Mouse (Mus musculus): ENCODE measurements around the gene Btg1.

Gene Btg1

DNA sequence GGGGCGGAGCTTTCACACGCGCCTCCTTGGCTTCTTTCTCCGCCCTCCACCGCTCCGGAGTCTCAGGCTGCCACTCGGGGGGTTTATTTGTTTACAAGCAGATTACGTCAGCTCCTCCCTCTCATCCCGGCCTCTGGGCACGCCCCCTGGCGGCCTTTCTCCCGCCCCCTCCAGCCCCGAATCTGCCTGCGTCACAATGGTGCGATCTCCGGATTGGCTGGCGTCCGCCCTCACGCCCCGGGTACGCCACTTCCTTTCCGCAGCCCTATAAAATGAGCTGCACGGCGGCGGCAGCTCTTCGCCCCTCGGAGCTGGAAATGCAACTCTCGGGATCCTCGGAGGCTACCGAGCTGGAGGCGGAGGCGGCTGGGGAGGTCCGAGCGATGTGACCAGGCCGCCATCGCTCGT lies at the start of gene Btg1:
Btg1 (plus strand) TSS at position 298 of the 408 bp plus-strand sequence.
- in situ Hi-C loops (cut with MboI, MseI): loop anchor here (25.0 kb wide), 1 partner anchor 229 kb away; no protein-coding TSS in a partner anchor

DNA sequence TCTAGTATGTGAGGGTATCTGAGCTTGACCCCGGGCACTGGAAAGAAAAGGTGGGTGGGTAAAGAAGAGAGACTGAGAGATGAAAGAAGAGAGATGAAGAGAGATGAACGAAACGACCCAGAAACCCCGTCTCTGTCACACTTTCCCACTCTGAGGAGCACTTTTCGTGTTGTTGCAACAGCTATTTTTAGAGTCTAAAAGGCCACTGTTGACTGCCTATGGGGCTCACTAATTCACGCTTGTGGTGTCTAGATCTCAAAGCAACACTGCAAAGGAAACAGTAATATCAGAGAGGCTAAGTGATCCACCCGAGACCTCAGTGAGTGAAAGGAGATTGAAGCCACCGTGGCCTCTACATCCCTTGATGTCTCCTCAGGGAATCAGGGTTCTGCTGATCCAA lies 47.3 kb upstream of the Btg1 start:
- in situ Hi-C loops (cut with MboI, MseI): no loop called here

DNA sequence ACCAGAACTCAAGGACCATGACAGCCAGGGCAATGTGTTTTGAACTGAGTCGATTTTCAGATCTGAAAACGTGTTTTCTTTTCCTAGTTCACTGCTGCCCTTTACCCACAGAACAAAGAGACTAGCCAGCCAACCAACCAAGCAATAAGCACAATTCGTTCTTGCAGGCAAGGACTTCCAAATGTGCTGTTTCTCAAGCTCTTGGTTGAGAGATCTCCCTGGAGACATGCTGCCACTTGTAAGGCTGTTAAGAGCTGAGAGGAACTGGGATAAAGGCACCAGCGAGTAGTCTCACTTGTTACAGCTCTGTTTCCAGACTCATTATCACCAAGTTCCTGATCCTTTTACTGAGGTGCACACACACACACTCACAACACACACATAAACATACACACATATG lies 45.6 kb upstream of the Btg1 start:
- in situ Hi-C loops (cut with MboI, MseI): loop anchor here (5.0 to 10.0 kb wide), 2 partner anchors 36 to 626 kb away; partner anchors contain the start of gene Eea1

DNA sequence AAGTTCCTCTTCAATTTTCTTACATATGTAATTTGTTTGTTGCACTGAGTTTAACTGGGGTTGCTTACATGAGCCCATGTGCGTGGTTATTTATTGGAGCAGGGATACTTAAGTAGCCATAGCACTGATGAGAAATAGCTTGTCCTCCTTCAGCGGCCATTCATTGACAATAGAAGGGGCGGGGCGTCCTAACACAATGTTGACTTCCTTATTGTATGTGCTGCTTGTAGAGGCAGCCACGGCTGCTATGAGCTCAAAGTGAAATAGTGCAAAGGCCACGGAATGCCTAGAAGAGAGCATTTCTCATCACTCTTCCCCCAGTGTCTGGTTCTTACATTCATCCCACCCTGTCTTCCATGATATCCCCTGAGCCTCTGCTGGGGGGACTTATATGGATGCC lies 42.0 kb upstream of the Btg1 start:
- in situ Hi-C loops (cut with MboI, MseI): loop anchor here (5.0 to 10.0 kb wide), 2 partner anchors 33 to 630 kb away; partner anchors contain the start of gene Eea1

DNA sequence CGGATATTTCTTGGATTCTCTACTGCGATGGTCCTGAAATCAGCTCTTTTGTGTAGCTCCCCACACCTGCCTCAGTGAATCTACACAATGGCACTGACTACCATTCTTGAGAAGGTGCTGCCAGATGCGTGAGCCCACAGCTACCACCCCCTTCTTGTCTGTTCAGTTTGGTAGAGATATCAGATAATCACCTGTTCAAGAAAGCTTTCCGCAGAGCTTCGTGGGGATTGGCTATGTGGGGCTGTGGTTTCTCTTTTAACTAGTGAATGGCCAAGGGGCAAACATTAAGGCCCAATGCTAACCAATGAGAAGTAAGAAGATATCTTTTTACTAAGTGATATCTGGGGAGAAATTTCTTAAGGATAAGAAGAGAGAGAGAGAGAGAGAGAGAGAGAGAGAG lies 41.5 kb upstream of the Btg1 start:
- in situ Hi-C loops (cut with MboI, MseI): loop anchor here (10.0 kb wide), 1 partner anchor 631 kb away; the partner anchor contains the start of gene Eea1

DNA sequence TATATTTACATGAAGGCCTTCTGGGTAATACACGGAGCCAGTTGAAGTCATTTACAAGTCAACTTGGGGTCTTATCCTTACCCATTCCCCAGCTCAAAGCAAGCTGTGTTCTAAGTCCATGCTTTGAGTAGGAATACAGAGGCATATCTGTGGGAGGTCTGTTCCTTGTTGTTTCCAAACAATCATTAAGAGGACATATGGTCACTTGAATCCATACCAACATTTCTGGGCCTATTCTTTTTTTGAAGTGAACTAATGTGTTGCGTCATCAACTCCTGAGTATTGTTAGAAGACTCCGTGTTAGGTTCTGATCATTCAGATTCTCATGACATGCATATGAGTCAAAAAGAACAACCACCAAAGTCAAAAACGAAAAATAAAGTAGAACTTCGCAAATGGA lies 37.9 kb upstream of the Btg1 start:
- in situ Hi-C loops (cut with MboI, MseI): loop anchor here (10.0 kb wide), 1 partner anchor 634 kb away; the partner anchor contains the start of gene Eea1

DNA sequence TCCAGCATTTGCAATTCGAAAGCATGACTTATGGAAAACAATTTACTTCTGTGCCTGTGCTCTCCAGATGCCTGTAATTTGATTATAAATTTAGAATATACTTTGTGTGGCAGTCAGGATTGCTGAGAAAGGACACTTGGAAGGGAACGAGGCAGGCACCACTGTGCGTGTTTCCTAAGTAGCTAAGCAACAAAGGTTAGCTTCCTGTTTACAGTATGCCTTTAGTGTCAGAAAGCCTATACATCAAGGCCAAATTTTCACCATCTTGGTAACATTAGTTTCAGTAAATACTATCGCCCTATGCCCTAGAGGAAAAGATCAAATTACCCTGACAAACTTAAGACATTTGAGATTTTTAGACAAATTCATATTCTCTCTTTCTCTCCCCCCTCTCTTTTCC lies 37.4 kb upstream of the Btg1 start:
- in situ Hi-C loops (cut with MboI, MseI): loop anchor here (10.0 kb wide), 1 partner anchor 635 kb away; the partner anchor contains the start of gene Eea1

DNA sequence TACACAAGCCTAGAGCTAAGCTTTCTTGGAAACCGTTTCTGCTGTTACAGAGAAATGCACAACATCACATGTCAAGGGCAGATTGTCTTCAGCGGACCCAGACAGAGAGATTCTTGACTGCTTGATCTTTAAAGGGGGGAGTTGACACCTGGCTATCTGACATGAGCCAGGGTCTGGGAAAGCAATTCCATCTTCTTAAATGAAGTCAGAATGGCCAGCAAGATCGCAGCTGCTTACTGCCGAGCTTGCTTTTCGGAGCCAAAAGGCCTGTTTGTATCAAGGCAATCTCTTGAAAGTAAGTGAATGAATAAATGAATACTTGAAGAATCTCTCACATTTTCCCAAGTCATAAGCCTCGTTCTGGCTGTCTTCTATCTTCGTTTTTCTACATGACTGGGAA lies 36.6 kb upstream of the Btg1 start:
- in situ Hi-C loops (cut with MboI, MseI): no loop called here

DNA sequence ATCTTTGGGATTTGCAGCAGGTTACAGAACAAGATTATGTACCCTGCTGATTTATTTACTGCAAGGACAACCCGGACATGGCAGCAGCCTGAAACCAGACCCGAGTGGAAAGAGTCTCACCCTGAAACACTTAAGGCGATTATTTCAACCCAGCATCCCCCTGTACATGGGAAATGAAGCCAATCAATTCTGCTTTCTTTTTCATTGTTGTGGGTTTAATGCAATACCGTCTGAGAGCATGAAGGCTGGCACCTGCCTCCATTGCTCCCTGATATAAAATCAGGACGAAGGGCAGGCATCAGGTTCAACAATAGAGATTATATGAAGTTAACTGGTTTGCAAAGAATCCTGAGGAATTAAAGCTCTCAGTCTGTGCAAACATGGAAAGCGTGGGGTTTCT lies 35.6 kb upstream of the Btg1 start:
- in situ Hi-C loops (cut with MboI, MseI): no loop called here

DNA sequence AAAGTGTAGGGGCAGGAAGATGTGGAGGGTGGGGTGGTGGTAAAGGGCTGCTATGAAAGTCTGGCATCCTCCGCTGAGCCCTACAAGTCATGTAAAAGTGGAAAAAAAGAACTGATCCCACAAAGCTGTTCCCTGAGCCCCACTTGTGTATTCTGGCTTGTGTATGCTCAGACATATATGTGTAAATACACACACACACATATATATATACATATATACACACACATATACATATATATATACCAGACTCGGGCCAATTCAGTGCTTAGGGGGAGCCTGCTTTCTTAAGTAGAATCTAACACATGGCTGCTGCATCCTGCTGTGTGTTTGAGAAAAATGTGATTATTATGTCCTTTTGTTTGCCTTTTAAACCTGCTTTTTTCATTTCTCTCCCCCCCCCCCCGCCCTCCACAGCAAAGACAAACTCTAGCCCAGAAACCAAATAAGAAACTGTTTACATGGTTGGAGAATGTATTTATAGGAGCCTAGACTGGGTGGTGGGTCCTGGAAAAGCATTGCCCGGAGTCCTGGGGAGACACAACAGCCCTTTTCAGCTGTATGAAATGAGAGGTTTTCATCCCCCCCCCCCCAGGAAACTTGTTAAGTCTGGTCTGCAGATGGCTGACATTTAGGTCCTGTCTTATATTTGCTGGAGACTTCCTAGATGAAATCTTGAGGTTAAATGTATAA lies 30.5 kb upstream of the Btg1 start:
- in situ Hi-C loops (cut with MboI, MseI): no loop called here

DNA sequence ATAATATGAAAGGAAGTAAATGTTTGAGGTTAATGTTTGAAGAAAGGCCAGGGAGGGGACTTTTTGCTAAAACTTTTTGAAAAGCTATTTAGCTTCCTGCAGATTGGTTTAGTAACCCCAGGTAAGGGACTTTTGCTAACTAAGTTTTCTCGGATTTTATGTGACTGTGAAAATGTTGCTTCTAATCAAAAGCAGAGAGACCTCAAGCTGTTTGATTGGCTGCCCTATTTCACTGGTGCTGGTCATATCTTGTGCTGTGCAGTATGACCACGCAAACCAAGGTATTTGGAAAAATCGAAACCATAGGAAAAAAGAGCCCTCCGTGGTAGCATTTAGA lies 30.0 kb upstream of the Btg1 start:
- in situ Hi-C loops (cut with MboI, MseI): no loop called here

DNA sequence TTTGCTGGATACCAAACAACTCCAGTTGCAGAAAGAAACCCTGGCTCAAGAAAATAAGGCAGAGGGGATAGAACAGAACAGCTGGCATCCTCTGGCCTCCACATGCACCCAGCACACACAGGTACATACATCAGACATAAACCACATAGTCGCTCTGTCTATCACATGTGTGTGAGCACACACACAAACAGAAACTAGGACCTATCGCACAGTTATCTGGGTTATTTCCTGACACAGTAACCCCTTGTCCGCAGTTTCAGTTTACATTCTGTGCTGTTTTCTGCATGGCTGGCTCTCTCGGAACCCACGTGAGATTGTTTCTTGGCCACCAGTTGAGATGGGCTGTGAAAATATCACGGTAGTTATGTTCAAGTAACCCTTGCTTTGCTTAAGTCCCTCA lies 28.6 kb upstream of the Btg1 start:
- in situ Hi-C loops (cut with MboI, MseI): no loop called here

DNA sequence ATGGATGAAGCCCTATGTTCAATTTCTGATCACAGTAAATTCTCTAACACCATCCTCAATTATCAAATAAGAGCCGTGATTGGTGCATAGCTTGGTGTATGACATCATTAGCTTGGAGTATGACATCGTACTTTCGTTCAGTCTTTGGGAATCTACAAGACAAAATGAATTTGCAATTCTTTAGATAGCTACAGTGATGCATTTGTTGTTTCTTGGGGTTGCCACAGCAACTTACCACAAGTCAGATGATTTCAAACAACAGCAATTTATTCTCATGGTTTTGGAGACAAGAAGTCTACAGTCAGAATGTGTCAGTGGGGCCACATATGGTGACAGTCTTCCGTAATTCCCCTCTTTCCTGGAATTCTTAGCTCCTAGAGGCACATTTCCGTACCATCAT lies 27.0 kb upstream of the Btg1 start:
- in situ Hi-C loops (cut with MboI, MseI): loop anchor here (5.0 kb wide), 1 partner anchor 372 kb away; no protein-coding TSS in a partner anchor

DNA sequence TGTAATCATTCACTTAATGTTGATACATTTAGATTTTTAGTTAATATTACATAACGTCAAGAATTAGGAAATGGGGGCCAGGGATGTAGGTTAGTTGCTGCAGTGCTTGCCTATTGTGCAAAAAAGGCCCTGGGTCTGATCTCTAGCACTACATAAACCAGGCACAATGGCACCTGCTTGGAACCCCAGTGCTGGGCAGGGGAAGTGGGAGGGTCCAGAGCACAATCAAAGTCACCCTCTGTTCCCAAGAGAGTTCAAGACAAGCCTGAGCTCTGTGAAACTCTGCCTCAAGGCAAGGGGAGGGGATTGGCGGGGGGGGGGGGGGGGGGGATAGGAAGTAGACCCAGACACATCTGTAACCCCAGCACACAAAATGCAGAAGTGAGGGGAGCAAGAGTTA lies 24.7 kb upstream of the Btg1 start:
- in situ Hi-C loops (cut with MboI, MseI): loop anchor here (5.0 kb wide), 1 partner anchor 375 kb away; no protein-coding TSS in a partner anchor

DNA sequence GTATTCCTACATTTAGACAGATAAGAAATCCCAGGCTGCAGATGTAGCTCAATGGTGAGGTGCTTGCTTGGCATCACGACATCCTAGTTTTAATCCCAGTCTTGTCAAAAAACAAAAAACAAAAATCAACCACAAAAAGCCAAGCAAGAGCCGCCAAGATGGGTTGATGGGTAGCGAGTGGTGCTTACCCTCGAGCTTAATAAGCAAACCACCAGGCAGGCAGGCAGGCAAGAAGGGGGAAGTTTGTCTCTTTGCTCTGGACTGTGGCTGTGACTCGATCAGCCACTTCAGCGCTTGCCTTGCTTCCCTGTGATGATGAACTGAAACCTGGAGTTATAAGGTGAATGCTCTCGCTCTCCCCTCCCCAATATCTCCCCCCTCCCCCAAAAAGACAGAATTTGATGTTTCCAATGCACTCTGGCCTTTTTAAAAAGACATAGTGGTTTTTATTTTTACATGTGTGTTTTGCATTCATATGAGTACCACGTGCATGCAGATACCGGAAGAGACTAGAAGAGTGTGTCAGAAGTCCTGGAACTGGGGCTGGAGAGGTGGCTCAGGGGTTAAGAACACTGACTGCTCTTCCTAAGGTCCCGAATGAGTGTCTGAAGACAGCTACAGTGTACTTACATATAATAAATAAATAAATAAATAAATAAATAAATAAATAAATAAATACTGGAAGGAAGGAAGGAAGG lies 21.2 kb upstream of the Btg1 start:
- in situ Hi-C loops (cut with MboI, MseI): no loop called here

DNA sequence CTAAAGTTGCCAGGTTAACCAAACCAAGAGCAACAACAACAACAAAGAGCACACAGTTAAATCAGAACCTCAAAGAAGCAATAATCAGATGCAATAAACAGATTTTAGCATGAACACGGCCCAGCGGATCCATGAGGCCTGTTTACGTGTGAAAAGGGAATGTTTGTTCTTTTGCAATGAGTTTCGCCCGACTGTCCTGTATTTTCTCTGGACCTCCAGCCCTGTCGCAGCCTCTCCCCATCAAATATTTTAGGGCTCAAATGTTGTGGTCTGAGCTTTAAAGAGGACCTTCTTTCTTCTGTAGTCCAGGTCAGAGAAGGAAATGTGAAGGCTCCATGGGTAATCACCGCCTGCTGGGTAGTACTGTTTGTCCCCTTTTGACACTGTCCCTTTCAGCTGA lies 20.4 kb upstream of the Btg1 start:
- in situ Hi-C loops (cut with MboI, MseI): no loop called here

DNA sequence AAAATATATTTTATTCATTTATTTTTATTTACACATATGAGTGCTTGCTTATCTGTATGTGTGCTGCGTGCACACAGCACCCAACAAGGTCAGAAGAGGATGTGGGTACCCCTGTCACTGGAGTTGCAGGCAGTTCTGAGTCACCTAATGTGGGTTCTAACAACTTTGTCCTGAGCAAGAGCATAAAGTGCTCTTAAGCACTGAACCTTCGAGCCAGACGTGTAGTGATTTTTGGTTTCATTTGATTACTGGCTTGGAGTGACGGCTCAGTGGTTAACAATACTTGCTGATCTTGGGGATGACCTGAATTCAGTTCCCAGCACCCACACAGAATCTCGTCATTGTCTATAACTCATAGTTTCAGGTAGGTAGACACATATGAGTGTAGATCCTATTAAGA lies 17.2 kb upstream of the Btg1 start:
- in situ Hi-C loops (cut with MboI, MseI): loop anchor here (25.0 kb wide), 1 partner anchor 212 kb away; no protein-coding TSS in a partner anchor

DNA sequence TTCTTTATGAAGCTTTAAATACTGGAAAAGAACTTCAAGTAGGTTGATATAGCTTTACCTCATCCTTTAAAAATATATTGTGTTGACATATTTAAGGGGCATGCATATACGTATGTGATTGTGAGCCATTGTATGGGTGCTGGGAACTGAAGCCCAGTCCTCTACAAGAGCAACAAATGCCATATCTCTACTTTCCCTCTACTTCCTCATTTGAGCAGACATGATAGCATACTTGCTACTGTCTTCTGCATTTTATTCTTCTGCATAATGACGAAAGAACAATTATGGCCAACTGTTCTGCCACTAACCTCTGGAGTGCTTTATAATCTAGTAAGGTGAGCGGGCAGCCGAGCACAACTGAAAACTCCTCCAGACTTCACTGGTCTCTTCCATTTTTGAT lies 15.1 kb upstream of the Btg1 start:
- in situ Hi-C loops (cut with MboI, MseI): loop anchor here (25.0 kb wide), 1 partner anchor 214 kb away; no protein-coding TSS in a partner anchor

DNA sequence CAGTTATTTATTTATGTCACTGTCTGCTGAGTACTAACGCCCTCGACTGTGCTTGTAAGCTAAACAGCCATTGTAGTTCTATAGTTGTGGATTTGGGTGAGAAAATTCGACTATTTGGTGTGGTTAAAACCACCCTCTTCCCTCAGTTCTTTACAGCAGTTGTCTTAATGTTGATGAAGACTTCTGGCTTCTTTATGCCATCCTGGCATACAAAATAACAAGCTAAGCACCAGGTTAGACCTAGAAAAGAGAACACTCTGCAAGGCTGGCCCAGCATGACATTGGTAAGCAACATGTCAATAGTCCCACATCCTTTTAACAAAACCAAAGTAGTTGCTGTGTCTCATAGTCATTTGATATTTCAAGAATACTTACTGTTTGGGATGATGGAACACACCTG lies 14.5 kb upstream of the Btg1 start:
- in situ Hi-C loops (cut with MboI, MseI): loop anchor here (25.0 kb wide), 1 partner anchor 215 kb away; no protein-coding TSS in a partner anchor

DNA sequence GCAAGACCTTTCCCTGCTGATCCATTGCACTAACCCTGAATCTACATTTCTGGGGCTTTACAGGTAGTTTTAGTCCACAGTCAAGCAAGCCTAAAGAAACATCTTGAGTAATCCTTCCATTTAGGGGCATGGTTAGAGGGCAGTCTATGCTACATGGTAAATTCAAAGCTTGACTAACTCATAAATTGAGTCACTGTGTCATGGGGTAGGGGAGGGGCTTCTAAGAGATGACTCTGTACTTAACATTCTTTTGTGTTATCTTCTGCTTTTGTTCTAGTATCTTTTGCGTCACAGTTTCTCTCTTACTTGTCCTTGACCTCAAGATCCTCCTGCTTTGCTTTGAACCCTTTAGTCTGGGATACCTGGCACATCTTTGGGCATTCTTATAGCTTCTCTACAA lies 11.6 kb upstream of the Btg1 start:
- in situ Hi-C loops (cut with MboI, MseI): loop anchor here (5.0 to 25.0 kb wide), 3 partner anchors 33 to 218 kb away; no protein-coding TSS in a partner anchor

DNA sequence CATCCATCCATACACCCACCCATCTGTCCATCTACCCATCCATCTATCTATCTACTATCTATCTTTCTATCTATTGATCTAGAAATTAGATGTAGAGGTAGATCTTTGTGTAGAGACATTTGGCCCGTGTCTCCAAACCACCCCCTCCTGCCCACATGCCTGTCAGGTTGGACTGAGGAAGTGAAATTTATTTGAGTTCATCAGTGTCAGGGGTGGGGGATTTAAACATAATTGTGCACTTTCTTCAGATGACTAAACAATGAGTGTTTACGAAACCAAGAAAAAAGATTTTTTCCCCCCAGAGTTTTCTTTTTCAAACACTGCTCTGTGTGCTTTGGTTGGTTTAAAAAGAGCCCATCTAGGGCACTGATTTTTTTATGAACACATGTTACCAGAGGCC lies 10.9 kb upstream of the Btg1 start:
- in situ Hi-C loops (cut with MboI, MseI): loop anchor here (5.0 to 25.0 kb wide), 3 partner anchors 34 to 219 kb away; no protein-coding TSS in a partner anchor

DNA sequence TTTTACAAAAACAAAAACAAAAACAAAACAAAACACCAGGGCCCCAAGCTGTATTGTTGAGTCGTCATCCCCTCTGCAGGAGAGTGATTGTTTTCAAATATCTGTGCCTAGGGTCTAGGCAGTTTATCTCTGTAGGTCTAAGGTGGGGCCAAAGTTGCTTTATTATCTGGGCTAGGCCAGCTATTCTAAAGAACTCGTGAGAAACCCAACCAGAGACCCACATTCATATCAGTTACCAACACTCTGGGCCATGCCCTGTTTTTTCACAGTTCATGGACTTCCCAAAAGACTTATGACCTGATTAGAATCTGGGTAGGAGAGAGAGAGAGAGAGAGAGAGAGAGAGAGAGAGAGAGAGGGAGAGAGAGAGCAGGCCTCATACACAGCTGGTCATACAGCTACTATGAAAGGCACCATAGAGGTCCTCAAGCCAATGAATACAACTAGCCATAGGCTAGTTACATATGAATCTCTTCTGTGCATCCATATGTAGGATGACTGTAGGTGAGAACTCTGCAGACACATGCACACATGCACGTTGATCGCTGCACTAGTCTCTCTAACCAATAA lies 9.1 kb upstream of the Btg1 start:
- in situ Hi-C loops (cut with MboI, MseI): loop anchor here (5.0 to 25.0 kb wide), 3 partner anchors 35 to 220 kb away; no protein-coding TSS in a partner anchor

Data from regulatory T cell (primary cell).